Mouse (Mus musculus) ovary, postnatal 10 days (tissue): Measurements from ENCODE around the gene Xrcc1.

Experiments used
- DNase-seq: peaks from one replicate; pipeline ENCODE4 v3.0.0; 2022; ENCODE audit warnings: low spot score

The Xrcc1 gene

DNA sequence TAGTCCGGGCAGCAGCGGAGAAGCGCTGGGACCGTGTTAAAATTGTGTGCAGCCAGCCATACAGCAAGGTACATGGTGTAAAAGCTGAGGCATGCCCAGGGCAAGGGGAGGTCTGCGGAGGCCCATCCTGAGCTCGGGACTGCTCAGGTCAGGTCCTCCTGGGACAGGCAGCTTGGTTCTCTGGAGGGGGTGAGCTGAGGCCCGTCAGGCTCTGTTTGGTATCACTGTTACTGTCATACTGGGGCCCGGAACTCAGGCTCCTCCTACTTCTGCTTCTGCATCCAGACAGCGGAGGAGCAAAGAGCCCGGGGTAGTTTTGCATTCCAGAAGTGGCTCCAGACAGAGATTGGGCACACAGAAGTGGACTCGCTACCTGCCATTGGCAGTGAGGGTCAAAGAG is 19.5 kb downstream of the Xrcc1 start:
- DNase-seq, result no peak

DNA sequence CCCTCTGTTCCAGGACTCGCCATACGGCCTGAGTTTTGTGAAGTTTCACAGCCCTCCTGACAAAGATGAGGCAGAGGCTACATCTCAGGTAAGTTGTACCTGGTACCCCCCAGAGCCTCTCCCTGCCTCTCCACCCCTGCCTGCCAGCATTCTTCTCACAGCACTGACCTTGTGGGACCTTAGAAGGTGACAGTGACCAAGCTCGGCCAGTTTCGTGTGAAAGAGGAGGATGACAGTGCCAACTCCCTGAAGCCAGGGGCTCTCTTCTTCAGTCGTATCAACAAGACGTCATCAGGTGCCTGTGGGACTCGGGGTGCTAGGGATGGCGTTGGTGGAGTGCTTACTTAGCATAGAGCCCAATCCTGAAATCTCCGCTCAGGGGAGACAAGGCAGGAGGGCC is 20.1 kb downstream of the Xrcc1 start:
- no peak for DNase-seq

DNA sequence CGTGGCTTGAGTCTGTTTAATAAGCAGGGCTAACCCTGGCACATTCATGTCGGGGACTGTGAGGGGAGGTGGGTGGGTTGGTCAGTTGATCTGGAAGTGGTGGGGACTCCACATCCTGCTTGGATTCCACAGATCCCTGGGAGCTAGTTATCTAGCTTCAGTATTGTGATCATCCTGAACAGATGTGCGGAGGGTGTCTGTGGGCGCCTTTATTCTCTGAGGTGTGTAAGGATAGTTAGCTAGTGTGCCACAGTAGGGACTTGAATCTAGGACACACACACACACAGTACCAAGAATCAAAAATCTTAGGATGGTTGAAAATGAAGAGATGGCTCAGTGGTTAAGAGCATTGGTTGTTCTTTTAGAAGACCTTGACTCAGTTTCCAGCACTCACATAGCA is 22.4 kb downstream of the Xrcc1 start:
- DNase-seq, result no peak

DNA sequence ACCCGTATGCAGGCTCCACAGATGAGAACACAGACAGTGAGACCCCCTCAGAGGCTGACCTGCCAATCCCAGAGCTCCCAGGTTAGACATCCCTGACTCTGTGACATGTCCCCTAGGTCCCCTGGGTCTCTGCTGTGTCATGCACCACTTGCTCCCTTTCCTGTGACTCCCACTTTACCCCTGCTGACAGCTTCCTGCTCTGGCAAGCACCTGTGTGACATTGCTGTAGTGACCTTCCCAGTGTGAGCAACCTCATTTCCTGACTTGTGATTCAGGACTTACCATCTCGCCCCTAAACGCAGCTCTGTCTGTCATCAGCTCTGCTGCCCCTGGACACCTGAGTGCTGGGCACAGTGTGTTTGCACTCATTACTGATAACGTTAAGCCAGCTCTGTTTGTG is 25.0 kb downstream of the Xrcc1 start:
- DNase-seq, result no peak

DNA sequence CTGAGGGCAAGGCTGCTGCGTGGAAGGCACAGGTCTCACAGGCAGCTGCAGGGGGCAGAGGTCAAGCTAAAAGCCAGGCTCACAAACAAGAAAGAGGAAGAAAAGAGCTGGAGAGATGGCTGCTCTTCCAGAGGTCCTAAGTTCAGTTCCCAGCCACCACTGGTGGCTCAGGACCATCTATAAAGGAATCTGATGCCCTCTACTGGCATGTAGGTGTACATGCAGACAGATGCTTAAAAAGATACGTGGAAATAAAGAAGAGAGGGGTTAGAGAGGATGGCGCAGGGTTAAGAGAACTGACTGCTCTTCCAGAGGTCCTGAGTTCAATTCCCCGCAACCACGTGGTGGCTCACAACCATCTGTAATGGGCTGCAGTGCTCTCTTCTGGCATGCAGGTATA is 26.4 kb downstream of the Xrcc1 start:
- no peak for DNase-seq

DNA sequence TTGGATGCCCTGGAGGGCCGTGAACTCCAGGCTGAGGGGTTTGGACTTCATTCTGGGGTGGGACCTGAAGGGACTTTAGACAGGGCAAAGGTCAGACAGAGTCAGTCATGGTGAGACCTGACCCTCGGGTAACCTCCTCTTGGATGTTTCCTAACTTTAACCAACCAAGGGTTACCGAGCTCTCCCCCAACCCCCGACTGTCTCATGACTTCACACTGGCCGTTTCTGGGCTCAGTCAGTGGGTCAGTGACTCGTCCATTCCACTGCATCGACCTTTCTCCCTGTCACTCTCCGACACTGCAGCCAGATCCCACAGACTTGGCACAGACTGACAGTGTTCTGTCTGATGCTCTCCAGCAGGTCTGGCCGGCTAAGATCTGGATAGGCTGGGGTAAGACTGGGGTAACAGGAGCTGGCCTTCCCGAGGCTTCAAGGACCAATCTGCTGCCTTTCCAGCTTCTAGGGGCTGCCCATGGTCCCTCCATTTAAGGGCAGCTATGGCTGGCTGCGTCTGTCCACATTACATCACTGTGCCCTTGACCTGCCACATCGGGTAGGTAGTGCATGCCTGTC is 28.2 kb downstream of the Xrcc1 start:
- no peak for DNase-seq

DNA sequence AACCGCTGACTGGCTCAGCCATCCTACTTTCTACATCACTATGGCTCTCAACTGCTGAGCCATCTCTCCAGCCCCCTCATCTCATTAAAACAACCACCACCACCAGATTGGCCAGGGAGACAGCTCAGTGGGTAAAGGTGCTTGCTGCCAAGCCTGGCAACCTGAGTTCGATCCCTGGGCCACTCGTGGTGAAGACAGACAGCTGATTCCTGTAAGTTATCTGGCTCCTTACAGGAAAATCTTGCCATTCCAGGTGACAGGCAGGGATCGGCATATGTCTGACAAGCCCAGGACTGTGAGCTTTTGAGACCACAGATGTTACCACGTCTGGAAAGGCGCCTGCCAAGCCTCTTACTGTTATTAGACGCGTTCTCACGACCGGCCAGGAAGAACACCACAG is 31.7 kb downstream of the Xrcc1 start:
- no peak for DNase-seq

DNA sequence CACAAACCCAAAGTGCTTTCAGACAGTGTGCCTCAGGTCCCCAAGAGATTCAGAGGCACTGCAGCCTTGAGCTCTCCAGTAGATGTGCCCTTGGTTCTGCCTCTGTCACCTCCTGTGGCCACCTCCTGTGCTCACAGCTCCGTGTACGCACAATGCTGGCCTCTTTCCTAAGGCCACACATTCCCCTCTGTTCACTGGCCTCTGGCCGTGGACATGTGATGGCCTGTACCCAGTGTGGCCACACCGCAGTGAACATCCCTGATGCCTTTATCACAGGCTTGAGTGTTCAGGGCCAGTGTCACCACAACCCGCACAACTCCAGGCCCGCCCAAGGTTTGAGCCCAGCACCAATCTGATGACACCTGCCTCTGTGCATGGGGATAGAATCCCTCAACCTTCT is 38.8 kb downstream of the Xrcc1 start:
- DNase-seq, result no peak

DNA sequence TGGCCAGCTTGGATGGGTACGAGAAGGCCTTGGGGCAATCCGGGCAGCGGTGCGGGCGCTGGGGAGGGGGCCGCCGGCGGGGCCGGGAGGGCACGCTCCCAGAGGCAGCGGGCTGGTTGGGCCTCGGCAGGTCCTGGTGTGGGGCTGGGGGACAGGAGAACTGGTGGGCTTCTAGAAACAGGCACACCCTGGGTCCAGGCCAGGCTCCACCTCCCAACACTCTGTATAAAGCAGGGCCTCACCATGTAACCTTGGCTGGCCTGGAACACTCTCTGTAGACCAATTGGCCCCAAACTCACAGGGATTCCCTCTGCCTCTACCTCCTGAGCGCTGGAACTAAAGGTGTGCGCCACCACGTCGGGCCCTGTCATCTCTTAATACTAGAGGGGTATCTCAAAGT is 39.9 kb downstream of the Xrcc1 start:
- DNase-seq, result no peak

DNA sequence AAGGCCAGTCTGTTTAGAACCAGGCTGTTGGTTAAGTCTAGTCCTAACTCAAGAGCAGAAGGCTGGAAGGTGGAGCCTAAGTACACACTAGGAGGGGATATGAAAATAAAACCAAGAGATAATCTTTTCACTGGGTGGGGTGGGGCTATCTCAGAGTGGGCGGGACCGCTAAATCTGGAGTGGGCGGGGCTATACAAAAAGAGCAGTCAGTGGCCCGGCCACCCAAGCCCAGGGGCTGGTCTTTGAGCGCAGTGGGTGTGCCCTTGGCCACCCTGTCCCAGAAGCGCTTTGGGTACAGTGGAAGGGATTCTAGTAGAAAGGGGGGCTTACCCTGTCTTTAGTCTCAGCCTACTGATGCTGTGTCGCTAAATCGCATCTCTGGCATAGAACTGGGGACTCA is 40.7 kb downstream of the Xrcc1 start:
- no peak for DNase-seq

DNA sequence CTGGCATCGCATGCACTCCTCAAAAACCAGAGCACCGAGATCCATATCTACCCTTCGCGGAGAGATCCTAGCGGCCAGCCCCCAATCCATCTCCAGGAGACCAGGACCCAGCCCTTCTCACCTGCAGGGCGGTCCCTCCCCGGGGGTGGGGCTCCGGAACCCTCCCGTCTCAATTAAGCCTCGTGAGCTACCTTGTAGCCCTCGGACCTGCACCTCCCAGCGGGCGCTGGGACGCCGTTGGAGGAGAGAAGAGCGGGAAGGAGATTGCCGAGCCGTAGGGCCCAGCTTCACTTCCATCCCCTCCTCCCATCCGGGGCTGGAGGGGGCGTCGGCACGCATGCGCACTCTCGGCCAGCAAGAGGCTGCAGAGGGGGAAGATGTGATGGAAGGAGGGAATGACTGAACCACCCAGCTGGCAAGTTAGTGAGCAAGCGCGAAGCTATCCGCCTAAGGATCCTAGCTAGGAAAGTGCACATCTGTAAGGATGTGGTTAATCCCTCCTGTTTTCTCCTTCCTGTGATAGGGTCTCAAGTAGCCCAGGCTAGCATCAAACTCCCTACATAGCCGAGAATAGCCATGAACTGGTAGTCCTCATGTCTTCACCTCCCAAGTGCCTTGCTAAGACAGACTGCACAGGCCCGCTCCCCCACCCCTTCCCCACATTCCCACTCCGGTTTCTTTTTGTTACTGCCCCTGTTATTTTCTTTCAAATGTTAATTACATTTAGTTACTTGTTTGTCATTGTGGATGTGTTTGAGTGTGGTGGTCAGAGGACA is 41.4 kb downstream of the Xrcc1 start, which contains the start of the genes Ethe1 and Zfp575:
TSS of gene Ethe1 (plus strand) at position 214 of the 776 bp plus-strand sequence.
TSS of gene Zfp575 (minus strand) at position 312 of the 776 bp plus-strand sequence.
- peak; percentile 27 for DNase-seq

DNA sequence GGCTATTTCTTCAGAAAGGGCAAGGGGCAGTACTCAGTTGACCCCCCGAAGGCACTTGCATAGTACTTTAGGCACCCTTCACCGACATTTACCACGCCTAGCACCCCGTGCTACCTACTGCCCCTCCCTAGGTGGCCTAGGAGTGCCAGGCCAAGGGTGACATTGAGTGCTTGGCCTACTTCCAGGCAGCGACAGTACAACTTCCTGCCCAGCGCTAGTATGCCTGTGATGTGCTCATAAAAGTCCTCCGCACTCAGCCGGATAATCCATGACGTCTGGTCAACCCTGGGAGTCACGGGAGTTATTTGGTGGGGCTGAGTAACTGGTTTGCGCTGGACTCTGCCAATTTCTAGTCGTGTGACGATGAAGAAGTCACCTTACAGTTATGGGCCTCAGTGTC is 42.2 kb downstream of the Xrcc1 start:
- DNase-seq, result no peak

DNA sequence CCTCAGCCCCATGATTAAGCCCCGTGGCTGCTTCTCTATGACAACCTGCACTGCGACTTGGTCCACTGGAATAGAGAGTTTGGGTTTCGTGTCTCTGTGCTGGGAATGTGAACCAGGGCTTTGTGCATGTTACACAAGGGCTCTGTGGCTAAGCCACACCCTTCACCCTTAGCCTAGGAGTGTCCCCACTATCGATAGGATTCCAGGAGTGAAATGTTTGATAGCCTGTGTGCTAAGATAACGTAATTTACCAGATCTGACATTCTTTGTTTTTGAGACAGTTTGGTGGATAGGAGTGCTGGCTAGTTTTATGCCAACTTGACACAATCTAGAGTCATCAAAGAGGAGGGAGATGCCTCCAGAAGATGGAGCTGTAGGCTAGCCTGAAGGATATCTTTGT is 45.6 kb downstream of the Xrcc1 start:
- DNase-seq, result no peak

DNA sequence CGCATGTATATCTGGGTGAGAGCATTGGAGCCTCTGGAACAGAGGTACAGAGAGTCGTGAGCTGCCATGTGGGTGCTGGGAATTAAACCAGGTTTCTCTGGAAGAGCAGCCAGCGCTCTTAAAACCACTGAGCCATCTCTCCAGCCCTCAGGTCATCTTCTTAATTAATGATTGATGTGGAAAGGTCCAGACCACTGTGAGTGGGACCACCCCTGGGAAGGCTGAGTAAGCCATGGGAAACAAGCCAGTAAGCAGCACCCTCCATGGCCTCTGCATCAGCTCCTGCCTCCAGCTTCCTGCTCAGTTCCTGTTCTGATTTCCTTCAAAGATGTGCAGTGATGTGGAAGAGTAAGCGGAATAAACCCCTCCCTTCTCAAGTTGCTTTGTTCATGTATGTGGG is 46.1 kb downstream of the Xrcc1 start:
- DNase-seq, result no peak

DNA sequence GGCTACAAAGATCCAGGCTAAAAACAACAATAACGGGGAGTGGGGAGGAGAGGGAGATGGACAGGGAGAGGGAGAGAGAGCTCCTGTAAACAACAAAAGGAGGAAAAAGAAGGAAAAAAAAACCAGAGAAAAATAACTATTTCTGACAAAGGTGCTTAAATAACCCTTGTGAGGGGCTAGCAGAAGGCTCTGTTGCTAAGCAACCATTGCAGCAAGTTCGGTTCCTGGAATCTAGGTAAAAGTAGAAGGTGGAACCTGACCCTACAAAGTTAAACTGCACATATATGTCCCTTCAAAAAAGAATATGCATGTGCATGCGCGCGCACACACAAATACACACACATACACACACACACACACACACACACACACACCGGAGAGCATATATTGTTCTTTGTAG is 46.7 kb downstream of the Xrcc1 start:
- DNase-seq, result no peak

DNA sequence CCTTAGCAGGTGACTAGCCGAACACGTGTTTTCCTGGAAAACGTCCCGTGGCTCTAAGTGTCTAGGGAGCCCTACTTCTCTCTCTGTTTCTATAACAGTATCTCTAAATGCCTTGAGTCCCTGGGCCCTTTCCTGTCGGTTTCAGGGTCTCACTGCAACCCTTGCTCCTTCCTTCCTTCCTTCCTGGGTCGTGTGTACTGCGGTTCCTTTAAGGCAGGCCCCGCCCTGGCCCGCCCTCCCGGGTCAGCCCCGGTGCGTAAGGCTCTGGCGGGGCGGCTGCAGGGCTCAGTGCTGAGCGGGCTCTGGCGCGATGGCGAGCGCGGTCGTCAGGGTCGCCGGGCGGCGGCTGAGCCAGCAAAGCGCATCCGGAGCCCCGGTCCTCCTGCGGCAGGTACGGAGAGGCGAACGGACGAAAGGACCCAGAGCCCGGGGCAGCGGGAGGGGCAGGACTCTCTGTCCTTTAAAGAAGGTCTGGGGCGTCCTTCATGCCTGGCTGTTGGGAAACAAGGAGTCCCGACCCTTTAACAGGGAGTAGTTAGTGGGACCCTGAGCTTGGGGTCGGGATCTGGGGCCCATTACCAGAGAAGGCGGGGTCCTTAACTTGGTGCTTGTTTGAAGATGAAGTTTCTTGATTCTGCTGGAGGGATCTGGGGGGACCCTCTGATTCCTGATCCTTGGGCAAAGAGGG is 47.7 kb downstream of the Xrcc1 start:
- peak; percentile 46 for DNase-seq

DNA sequence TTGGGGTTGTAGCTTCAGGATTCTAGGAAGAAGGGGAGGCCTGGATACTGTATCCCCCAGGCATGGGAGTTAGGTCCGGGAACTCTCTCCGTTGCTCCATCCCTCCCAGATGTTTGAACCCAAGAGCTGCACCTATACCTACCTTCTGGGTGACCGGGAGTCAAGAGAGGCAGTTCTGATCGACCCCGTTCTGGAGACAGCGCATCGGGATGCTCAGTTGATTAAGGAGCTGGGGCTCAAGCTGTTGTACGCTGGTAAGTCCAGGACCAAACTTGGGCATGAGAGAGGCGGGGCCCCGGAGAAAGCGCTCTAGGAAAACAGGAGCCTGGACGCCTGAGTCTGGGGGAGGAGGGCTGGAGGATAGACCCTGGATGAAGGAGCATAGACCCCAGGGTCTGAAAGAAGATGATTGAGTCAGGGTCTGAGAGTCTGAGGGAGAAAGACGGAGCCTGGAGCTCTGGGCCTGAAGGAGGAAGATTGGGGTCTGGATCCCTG is 48.3 kb downstream of the Xrcc1 start:
- DNase-seq, result no peak

DNA sequence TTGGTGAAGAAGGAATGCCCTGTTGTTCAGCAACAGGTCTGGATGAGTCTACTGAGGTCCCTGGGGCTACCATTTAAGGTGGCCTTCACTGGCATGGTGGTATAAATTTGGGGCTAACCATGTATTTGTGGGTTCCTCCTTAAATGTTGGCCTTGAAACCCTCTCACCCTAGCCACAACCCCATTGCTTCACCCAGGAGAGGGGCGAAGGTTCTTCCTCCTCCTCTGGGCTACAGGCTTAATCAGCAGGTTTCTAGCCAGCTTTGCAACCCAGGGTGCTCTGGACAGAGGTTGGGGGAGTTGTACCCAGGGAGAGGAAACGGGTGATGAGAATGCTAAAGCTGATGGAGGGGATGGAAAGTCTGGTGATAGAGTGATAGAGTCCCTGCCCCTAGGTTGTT is 49.4 kb downstream of the Xrcc1 start:
- no peak for DNase-seq

DNA sequence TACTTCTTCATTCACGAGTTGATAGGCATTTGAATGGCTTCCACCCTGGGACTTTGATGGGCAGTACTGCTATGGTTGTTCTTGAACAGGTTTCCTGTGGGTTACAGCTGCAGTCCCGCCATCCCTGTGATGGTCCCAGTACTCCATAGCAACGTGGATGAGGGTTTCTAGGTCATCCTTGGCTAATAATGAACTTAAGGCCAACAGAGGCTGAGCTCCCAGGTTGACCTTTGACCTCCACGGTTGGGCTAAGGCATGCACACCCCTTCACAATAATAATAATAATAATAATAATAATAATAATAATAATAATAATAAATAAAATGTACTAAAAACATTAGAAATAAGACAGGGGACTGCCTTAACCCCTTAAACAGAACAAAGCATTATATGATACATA is 52.0 kb downstream of the Xrcc1 start:
- DNase-seq, result no peak

DNA sequence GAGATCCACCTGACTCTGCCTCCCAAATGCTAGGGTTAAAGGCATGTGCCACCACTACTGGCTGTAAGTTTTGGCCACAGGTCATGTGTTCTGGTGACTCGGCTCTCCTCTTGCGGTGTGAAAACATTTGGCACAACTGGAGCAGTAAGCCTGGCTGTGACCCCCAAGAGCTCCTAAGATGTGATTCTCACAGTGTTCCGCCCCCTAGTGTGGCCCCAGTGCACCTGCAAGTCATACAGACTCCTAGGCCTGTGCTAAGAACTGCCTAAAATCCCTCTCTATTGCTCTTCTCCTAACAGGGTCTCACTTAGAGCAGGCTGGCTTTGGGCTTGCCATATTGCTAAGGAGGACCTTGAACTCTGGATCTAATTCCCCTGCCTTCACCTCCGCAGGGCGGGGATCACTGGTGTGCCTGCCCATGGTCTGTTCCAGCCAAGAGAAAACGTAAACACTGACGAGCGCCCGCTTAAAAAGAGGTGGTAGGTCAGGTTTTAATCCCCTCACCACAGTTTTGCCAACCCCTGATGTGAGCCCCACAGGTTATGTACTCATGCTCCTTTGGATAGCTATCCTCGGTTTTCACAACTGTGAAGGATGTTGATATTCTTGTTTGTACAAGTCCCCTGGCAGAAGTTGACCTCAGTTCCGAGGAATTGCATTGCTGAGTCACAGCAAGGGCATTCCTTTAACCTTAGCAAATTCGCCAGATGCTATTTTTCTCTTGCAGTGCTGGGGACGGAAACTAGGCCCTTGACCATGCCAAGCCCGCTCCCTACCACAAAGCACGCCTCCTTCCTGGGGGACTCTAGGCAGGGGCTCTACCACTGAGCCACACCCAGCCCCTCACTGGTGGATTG is 53.4 kb downstream of the Xrcc1 start:
- no peak for DNase-seq

DNA sequence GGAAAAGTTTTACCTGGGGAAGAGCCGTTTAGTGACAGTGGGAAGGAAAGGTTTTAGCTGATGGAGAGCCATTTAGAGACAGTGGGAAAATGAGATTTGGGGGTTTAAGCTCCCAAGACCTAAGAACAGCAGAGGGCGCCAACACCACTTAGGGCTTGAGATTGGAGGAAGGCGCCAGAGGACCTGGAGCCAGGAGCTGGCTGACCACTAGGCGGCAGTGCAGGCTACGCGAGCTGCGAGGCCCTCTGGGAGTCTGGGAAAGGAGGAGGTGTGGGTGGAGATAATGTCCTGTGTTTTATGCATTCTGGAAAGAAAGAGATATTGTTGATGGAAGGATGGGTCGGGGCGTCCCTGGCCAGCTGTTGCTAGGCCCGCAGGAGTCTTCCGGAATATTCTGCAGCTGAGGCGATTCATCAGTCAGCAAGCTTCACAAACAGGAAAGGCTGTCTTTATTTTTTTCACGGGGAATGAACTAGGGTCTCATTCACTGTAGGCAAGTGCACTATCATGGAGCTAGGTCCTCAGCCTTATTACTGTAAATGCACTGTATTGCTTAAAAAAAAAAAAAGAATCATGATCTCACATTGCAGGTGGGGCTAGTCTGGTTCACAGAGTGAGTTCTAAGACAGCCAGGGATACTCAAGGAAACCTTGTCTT is 55.0 kb downstream of the Xrcc1 start:
- DNase-seq, result peak; percentile 93

DNA sequence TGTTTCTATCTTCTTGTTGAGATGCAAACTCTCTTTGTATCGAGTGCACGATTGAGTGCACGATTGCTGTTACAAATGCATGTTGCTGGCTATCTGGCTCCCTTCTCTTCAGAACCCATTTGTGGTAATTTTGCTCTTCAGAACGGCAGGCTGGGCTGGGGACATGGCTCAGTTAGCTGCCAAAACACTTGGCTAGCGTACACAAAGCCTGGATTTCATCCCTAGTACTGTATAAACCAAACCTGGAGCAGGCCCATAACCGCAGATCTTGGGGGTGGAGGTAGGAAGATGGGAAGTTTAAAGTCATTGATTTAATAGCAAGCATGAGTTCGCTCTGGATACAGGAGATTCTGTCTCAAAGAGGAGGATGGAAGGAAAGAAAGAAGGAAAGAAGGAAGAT is 59.5 kb downstream of the Xrcc1 start:
- no peak for DNase-seq
